Mouse (Mus musculus) midbrain, postnatal 0 days (tissue): Measurements from ENCODE around the gene Gm8857. TPM values are rescaled to one million over a fixed set of nuclear protein-coding genes. Genes with fewer than 3 reads are reported as not detected.
"Not testable (repeated sequence)": the region's sequence is repeated elsewhere in the genome, so short reads cannot be mapped to it uniquely, and the experiment has no call there.

ENCODE experiments used
- ATAC-seq: fragments of 200-750 bp; cut with Nextera tagmentation; 2 replicates; pipeline ENCODE4 v1.8.0; 2017; ENCODE audit warnings: moderate number of reproducible peaks, mild to moderate bottlenecking, moderate TSS enrichment, moderate library complexity; ENCODE audit not compliant: low FRiP score
- DNase-seq: peaks from one replicate; pipeline ENCODE4 v3.0.0-alpha.2; 2015; ENCODE audit warnings: low spot score
- H3K27ac ChIP-seq: fragments of 300-500 bp; sonication (generic); 2 replicates; pipeline ENCODE4 v1.5.1; 2014; ENCODE audit warnings: low read depth, mild to moderate bottlenecking, low read length, mixed read lengths
- H3K27me3 ChIP-seq: fragments of 300-500 bp; sonication (generic); 2 replicates; pipeline ENCODE4 v1.6.1; 2014; ENCODE audit warnings: low read length, control low read depth, mixed read lengths; ENCODE audit not compliant: insufficient read depth
- H3K36me3 ChIP-seq: fragments of 300-500 bp; sonication (generic); 2 replicates; pipeline ENCODE4 v1.6.1; 2014; ENCODE audit warnings: low read length, control low read depth, mixed read lengths; ENCODE audit not compliant: insufficient read depth
- H3K4me1 ChIP-seq: fragments of 300-500 bp; sonication (generic); 2 replicates; pipeline ENCODE4 v1.6.1; 2014; ENCODE audit warnings: mild to moderate bottlenecking, control low read depth, antibody characterized with exemption, low read length, mixed read lengths; ENCODE audit not compliant: insufficient read depth
- H3K4me2 ChIP-seq: fragments of 300-500 bp; sonication (generic); 2 replicates; pipeline ENCODE4 v1.6.1; 2014; ENCODE audit warnings: low read depth, mild to moderate bottlenecking, low read length, mixed read lengths; ENCODE audit not compliant: poor library complexity, severe bottlenecking
- H3K4me3 ChIP-seq: fragments of 300-500 bp; sonication (generic); 2 replicates; pipeline ENCODE4 v1.5.1; 2014; ENCODE audit warnings: low read depth, mild to moderate bottlenecking, low read length, moderate library complexity
- H3K9ac ChIP-seq: fragments of 300-500 bp; sonication (generic); replicated peaks from 2 replicates; pipeline ENCODE4 v1.6.1; 2014; ENCODE audit warnings: mild to moderate bottlenecking, low read length, moderate library complexity, mixed read lengths; ENCODE audit not compliant: poor library complexity, severe bottlenecking
- H3K9me3 ChIP-seq: fragments of 300-500 bp; sonication (generic); 2 replicates; pipeline ENCODE4 v1.6.1; 2016; ENCODE audit warnings: low read length, control low read depth
- WGBS: fragments of 180-500 bp; shearing (Covaris S2); extraction: QIAGEN DNeasy Blood & Tissue Kit; methylation state at CpG from one replicate; pipeline ENCODE4 v1.1.7; 2014; 5-methylcytosine and 5-hydroxymethylcytosine counted together
- polyA plus RNA-seq: library from polyadenylated mRNA; unstranded; fragments of >200 nt; fragmentation: Nextera tagmentation; extraction: Ambion mirVana; gene quantifications from 2 replicates; pipeline ENCODE4 v1.2.1, GENCODE M21; 2015
- total RNA-seq: library from RNA; depleted of rRNA; stranded (reverse); fragments of >200 nt; gene quantifications from 2 replicates; pipeline ENCODE4 v1.2.3, GENCODE M21; 2014; rRNA removed

Gm8857 gene
- total RNA-seq (not detected in 2 replicates), polyA plus RNA-seq (not detected in 2 replicates)

GRCm38 (mm10) chr5:10947505-10947904 is at the start of gene Gm8857, which contains the start of gene Gm8871:
Gm8857 (plus strand) TSS chr5:10947807.
Gm8871 (plus strand) TSS chr5:10947805.
- 51% methylated on average over 2 of the region's 3 CpGs for WGBS
- H3K4me3 ChIP-seq, DNase-seq: not testable (repeated sequence)

GRCm38 (mm10) chr5:10953512-10953911 is 5.9 kb downstream of the Gm8857 start:
- not testable (repeated sequence) for H3K27me3 ChIP-seq, H3K36me3 ChIP-seq, DNase-seq, H3K4me1 ChIP-seq, H3K9ac ChIP-seq, H3K9me3 ChIP-seq, H3K4me2 ChIP-seq, ATAC-seq, H3K4me3 ChIP-seq, H3K27ac ChIP-seq
- WGBS: 100% methylated on average over 2 of the region's 2 CpGs

More at GRCm38 (mm10) chr5:10947505-10947904, at the start of gene Gm8857, which contains the start of gene Gm8871:
- H3K36me3 ChIP-seq, H3K27ac ChIP-seq, H3K27me3 ChIP-seq, H3K9me3 ChIP-seq, ATAC-seq, H3K9ac ChIP-seq, H3K4me1 ChIP-seq, H3K4me2 ChIP-seq: not testable (repeated sequence)

DNA sequence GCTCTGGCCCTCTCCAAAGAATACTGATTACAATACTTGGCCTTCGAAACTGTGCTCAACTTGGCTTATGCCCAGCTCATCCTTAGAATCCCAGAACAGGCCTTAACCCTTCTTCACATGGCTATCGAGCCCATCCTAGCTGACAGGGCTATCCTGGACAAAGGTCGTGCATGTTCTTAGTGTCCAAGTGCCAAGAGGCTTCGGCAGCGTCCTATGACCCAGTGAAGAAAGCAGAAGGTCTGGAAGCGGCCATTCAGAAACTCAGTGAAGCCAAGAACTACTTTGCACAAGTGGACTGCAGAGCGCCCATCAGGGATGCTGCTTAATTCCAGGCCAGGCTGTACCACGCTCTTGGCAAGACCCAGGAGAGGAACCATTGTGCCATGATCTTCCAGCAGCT is 10.4 kb downstream of the Gm8857 start:
- not testable (repeated sequence) for ATAC-seq, H3K9me3 ChIP-seq
- WGBS: 84% methylated on average over 3 of the region's 8 CpGs

More for the DNA sequence above, 10.4 kb downstream of the Gm8857 start:
- H3K36me3 ChIP-seq, H3K4me1 ChIP-seq, H3K4me2 ChIP-seq, H3K9ac ChIP-seq, H3K27me3 ChIP-seq, H3K27ac ChIP-seq, DNase-seq, H3K4me3 ChIP-seq: not testable (repeated sequence)

Other genes starting within 250 kb of the Gm8857 start
- not detected in 2 replicates for gene Gm8871, start within 50 bp of the Gm8857 start, total RNA-seq
- not detected in 2 replicates for gene Gm8871, start within 50 bp of the Gm8857 start, polyA plus RNA-seq
- not detected in 2 replicates for gene Gm8879, start 179.8 kb downstream of the Gm8857 start, total RNA-seq
- not detected in 2 replicates for gene Gm8879, start 179.8 kb downstream of the Gm8857 start, polyA plus RNA-seq
- gene Gm5861, start 235.3 kb downstream of the Gm8857 start, total RNA-seq: not detected in 2 replicates
- not detected in 2 replicates for gene Gm5861, start 235.3 kb downstream of the Gm8857 start, polyA plus RNA-seq